Mouse (Mus musculus) small intestine, adult 2 months (tissue): Measurements from ENCODE around the gene Uggt2.

ENCODE experiments used
- CTCF ChIP-seq: fragments of 200-500 bp; IDR thresholded peaks from 2 replicates; pipeline ENCODE4 v1.5.1; 2012; ENCODE audit warnings: low read depth, mild to moderate bottlenecking, control low read depth, inconsistent platforms, low read length, moderate library complexity, mixed read lengths; ENCODE audit not compliant: insufficient replicate concordance, insufficient read length; ENCODE audit errors: extremely low read depth
- POLR2A ChIP-seq: fragments of 200-500 bp; IDR thresholded peaks from 2 replicates; pipeline ENCODE4 v1.6.1; 2012; ENCODE audit warnings: low read depth, mild to moderate bottlenecking, control low read depth, inconsistent platforms, low read length, moderate library complexity

GRCm38 (mm10) chr14:119123582-119123981, 24.4 kb upstream of the Uggt2 start:
- no peak for TF ChIP-seq CTCF
- no peak for TF ChIP-seq POLR2A
